Mouse (Mus musculus) bone marrow macrophage, adult 2 months (primary cell): ENCODE measurements around the gene Agrn. TPM values are rescaled to one million over a fixed set of nuclear protein-coding genes. Genes with fewer than 3 reads are reported as not detected.
"Not testable (repeated sequence)": the region's sequence is repeated elsewhere in the genome, so short reads cannot be mapped to it uniquely, and the experiment has no call there.

Source experiments
- H3K27ac ChIP-seq: 2 replicates; pipeline ENCODE4 v1.5.1; 2012; ENCODE audit warnings: low read depth, low read length; ENCODE audit not compliant: insufficient read depth
- H3K4me1 ChIP-seq: 2 replicates; pipeline ENCODE4 v1.6.1; 2012; ENCODE audit warnings: low read length; ENCODE audit not compliant: control insufficient read depth, insufficient read depth
- H3K4me3 ChIP-seq: 2 replicates; pipeline ENCODE4 v1.5.1; 2012; ENCODE audit warnings: mild to moderate bottlenecking, low read length, moderate library complexity; ENCODE audit not compliant: insufficient read depth
- CTCF ChIP-seq: IDR thresholded peaks from 2 replicates; pipeline ENCODE4 v1.5.1; 2012; ENCODE audit warnings: low read depth, mild to moderate bottlenecking, low read length, moderate library complexity
- POLR2A ChIP-seq: IDR thresholded peaks from 2 replicates; pipeline ENCODE4 v1.6.1; 2012; ENCODE audit warnings: mild to moderate bottlenecking, low read depth, low read length, borderline replicate concordance
- polyA plus RNA-seq: library from polyadenylated mRNA; stranded (reverse); fragments of >200 nt; gene quantifications from 2 replicates; pipeline ENCODE4 v1.2.4, GENCODE M21; 2012; ENCODE audit not compliant: missing spikeins, insufficient read depth, insufficient read length

The Agrn gene
- polyA plus RNA-seq, 1 experiment, result 24.0 TPM

DNA sequence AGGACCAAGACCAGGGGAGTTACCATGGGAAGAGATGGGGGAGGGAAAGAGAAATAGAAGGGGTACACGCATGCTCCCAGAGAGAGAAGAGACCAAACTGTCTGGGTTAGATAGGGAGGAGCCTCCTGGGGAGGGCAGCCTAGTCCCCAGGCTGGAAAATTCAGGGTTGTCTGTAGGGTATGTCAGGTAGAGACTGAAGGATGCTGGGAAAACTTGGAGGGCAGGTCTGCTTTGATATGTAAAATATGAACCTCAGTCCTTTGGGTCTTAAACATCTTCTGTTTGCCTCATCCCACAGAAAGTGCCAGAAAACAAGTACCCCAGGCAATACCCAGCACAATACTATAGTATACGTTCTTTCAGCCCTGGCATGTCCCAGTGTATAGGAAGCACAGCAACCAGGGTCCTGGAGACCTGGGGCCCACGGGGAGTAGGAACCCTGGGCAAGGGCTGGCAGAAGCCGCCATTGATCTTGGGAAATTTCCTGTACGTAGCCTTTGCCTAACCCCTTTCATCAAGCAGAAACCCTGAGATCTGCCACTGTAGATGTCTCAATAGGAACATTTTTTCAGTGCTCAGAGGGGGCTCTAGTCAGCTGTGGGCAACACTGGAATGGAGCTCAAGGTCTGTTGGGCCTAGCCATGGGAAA, 9.0 kb downstream of the Agrn start:
- TF ChIP-seq POLR2A (no peak), CTCF (no peak)

DNA sequence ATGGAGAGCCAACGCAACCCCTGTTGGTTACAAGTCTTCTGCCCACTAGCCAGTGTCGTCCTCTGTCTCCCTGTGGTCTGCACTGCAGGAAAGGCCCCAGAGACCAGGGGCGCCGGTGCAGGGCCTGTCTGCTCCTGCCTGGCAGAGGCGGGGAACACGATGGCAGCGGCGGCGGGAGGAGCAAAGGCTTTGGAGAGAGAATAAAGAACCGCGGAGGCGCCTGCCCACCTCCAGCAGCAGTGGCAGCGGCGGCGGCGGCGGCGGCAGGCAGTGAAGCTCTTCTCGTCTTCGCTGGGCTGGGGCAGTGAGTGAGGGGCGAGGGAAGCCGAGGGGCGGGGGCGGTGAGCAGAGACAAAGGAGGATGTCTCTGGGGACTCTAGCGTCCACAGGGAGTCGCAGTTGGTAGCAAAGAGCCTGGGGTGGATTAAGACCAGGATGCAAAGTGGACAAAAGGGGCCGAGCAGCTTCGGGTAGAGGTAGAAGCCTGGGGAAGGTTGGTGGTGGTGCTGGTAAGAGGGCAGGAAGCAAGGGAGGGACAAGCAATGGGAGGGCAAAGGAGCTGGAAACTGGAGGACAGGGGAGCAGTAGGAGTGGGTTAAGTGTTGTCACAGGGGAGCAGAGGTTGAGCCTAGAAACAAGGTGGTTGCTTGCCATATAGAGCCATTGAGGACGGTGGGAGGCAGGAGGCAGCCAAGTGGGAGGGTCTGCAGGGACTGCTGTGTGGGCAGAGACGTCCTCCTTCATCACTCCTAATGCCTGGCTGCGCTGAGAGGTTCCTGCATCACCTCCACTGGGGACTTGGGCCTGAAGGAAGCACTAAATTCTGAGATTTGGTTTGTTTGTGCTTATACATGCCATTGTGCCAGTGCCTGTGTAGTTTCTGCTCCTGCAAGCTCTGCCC, 11.1 kb downstream of the Agrn start:
- Histone ChIP-seq H3K4me3 (no peak overlapping the region), H3K4me1 (no peaks in the 10 kb centered on the region), H3K27ac (no peak overlapping the region)
- no peak for TF ChIP-seq POLR2A
- TF ChIP-seq CTCF, result no peak

More for the DNA sequence above, 9.0 kb downstream of the Agrn start:
- Histone ChIP-seq H3K27ac (no peak overlapping the region), H3K4me1 (no peaks in the 10 kb centered on the region), H3K4me3 (no peak overlapping the region)

GRCm38 (mm10) chr4:156185456-156185949, 11.8 kb downstream of the Agrn start:
- no peak overlapping the region for H3K27ac ChIP-seq
- no peak overlapping the region for H3K4me3 ChIP-seq
- no peak for TF ChIP-seq CTCF
- no peak for TF ChIP-seq POLR2A
- H3K4me1 ChIP-seq, result no peaks in the 10 kb centered on the region

DNA sequence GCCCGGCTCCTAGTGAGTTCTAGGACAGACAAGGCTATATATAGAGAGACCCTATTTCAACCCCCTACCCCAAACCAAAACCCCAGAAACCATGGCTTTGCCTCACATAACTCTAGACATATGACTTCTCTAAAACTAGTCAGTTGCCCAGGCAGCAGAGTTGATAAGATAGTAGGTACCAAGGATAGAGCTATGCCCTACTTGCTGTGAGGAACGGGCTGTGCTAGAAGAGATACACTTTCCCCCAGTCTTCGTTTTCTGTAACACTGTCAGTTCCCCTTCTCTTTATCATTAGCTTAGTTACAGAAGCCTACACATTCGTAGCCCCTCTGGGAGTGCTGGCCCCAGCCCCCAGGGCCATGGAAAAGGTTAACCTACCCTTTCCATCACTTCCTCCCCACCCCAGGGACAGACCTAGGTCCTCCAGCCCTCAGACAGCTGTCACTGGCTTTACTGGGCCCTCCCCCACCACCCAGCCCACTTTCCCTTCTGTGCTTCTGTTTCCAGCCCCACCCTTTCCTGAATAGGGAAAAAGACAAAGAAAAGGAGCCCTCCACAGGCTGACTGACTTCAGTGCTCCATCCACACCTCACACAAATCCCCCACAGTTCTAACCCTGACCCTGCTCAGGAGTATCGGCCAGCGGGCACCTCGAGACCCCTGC, 12.9 kb downstream of the Agrn start:
- Histone ChIP-seq H3K4me3 (no peak overlapping the region), H3K4me1 (no peaks in the 10 kb centered on the region), H3K27ac (no peak overlapping the region)
- TF ChIP-seq CTCF (no peak), POLR2A (no peak)

DNA sequence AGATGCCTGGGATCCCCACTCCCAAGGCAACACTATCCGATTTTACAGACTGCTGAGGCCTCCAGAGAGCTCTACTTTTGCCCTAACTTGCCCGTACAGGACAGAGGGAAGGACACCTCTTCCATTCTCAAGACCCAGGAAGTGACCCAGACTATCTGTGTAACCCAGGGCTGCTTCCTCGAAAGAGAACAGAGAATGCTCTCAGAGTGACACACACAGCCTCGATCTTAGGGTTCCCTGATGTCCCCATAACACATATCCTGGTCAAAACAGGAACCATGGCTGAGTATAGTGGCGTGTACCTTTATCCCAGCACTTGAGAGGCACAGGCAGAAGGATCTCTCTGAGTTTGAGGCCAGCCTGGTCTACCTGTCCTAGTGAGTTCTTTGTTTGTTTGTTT, 13.5 kb downstream of the Agrn start:
- Histone ChIP-seq H3K4me3 (no peak overlapping the region), H3K27ac (no peak overlapping the region), H3K4me1 (no peaks in the 10 kb centered on the region)
- TF ChIP-seq CTCF (no peak), POLR2A (no peak)

- Histone ChIP-seq H3K4me1 (no peaks in the 10 kb centered on the region), H3K4me3 (no peak overlapping the region), H3K27ac (no peak overlapping the region)
- TF ChIP-seq CTCF (no peak), POLR2A (no peak)
Measured at GRCm38 (mm10) chr4:156177630-156178029, 19.7 kb downstream of the Agrn start.

DNA sequence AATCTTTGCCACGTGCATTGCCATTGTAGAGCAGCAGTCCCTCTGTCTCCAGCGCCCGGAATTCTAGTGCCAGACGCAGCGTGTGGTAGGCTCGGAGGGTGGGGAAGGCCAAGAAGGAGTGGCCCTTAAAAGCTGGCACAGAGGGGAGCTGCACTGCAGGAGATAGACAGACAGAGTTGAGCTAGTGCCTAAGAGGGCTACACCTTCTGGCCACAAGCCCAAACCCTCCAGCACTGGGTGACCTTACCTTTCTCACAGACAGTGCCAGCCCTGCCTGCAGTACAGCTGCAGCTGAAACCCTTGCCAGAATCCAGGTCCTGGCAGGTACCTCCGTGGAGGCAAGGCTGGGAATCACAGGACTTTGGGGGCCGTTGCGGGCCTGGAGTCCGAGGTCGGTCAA, 25.5 kb downstream of the Agrn start:
- H3K27ac ChIP-seq, result no peak overlapping the region
- TF ChIP-seq POLR2A (no peak), CTCF (no peak)
- H3K4me3 ChIP-seq, result no peak overlapping the region
- H3K4me1 ChIP-seq, result no peaks in the 10 kb centered on the region

DNA sequence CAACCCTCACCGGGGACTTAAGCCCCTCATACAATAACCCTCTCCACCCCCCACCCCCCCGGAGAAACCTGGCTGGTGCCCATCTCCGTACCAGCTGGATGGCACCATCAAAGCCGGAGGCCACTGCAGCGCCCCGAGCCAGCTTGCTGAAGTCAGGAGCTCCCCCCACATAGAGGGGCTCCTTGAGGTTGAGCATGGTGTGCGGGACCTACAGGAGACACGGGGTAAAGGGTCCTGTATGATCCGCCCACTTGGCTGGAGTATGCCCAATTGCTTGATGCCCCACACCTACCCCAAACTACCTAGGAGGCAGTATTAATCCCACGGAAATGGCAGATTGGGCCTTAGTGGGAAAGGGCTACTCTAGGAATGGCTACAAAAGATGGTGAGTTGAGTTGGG, 28.2 kb downstream of the Agrn start:
- Histone ChIP-seq H3K4me3 (no peak overlapping the region), H3K27ac (no peak overlapping the region), H3K4me1 (no peaks in the 10 kb centered on the region)
- TF ChIP-seq CTCF (no peak), POLR2A (no peak)

DNA sequence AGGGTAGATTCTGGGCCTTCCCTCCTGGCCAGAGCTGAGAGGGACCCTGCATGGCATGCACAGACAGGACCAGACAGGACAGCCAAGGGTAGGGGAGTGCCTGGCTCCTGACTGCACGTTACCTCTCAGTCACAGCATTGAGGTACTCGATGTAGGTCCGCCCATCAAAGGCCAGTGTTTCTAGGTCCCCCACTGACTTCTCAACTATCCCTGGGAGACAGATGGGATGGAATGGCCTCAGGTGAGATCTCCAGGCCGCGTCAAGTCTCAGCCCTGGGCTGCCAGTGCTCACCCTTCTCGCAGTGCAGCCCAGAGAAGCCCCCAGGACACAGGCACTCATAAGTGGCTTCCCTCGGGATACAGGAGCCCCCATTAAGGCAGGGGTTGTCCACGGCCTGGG, 28.7 kb downstream of the Agrn start:
- TF ChIP-seq CTCF (no peak), POLR2A (no peak)
- no peak overlapping the region for H3K4me3 ChIP-seq

DNA sequence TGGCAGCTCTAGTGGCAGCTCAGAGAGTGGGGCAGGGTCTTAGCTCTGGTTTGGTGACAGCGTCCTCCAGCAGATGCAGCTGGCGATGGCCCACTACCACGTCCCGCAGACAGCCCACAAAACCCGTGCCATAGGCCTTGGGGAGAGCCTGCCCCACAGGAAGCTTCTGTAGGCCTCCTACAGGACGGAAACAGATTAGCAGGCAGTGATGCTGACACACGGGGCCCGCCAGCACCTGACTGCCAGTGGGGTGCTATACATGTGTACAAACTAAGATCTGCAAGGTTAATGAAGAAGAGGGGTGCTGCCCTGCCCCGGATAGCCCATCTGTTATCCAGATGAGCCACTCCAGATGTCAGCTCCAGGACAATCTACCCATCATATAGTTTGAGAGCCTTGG, 30.8 kb downstream of the Agrn start:
- Histone ChIP-seq H3K4me3 (no peak overlapping the region), H3K4me1 (no peaks in the 10 kb centered on the region), H3K27ac (no peak overlapping the region)
- no peak for TF ChIP-seq CTCF
- TF ChIP-seq POLR2A, result no peak

More for the DNA sequence above, 28.7 kb downstream of the Agrn start:
- Histone ChIP-seq H3K4me1 (no peaks in the 10 kb centered on the region), H3K27ac (no peak overlapping the region)

- TF ChIP-seq CTCF, result no peak
- no peak for TF ChIP-seq POLR2A
- no peak overlapping the region for H3K4me3 ChIP-seq
- H3K4me1 ChIP-seq, result no peaks in the 10 kb centered on the region
- H3K27ac ChIP-seq, result no peak overlapping the region
Measured at GRCm38 (mm10) chr4:156154771-156155170, 42.5 kb downstream of the Agrn start.

GRCm38 (mm10) chr4:156150887-156151286, 46.4 kb downstream of the Agrn start:
- H3K4me1 ChIP-seq, H3K4me3 ChIP-seq, H3K27ac ChIP-seq: not testable (repeated sequence)
